Mouse (Mus musculus) mesoderm, embryonic 11.5 days (tissue): ENCODE results near the gene Kazn.

Experiments used
- DNase-seq: peaks from one replicate; pipeline ENCODE4 v3.0.0-alpha.2; 2012; ENCODE audit warnings: low read depth, low spot score

Kazn gene

DNA sequence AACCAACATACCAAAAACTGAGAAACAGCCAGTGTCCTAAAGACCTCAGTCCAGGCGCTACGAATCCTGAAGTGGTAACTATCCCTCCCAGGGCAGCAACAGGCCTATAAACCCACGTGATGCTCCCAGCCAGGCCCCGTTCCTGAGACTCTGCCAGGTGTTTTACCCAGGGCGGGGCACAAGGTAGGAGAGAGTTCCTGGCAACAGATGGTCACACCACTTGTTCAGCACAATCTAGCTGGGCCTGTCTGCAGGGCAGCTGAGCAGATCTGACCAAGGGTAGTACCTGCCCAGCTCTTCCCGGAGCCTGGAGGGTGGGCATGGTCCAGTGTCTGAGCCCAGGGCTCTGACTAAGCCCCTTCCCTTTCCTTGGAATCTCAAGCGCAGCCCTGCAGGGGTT is 45.4 kb downstream of the Kazn start:
- no peak for DNase-seq

GRCm38 (mm10) chr4:142193151-142193578 is 46.0 kb downstream of the Kazn start:
- DNase-seq, result no peak

GRCm38 (mm10) chr4:142189960-142190359 is 49.2 kb downstream of the Kazn start:
- no peak for DNase-seq

GRCm38 (mm10) chr4:142188501-142188900 is 50.7 kb downstream of the Kazn start:
- no peak for DNase-seq

DNA sequence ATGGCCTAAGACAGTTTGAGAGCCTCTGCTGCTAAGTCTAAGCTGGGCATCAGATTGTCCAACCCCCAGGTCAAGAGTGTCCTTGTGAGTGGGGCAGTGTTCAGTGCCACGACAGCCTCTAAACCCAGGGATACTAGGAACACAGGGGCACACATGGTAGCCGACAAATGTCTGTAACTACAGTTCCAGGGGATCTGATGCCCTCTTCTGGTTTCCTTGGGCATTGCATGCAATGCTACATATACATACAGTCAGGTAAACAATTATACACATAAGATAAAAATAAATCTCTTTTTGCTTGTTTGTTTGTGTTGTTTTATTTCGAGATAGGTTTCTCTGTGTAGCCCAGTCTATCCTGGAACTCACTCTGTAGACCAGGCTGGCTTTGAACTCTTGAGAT is 53.0 kb downstream of the Kazn start:
- no peak for DNase-seq

GRCm38 (mm10) chr4:142185533-142185900 is 53.7 kb downstream of the Kazn start:
- DNase-seq, result no peak

DNA sequence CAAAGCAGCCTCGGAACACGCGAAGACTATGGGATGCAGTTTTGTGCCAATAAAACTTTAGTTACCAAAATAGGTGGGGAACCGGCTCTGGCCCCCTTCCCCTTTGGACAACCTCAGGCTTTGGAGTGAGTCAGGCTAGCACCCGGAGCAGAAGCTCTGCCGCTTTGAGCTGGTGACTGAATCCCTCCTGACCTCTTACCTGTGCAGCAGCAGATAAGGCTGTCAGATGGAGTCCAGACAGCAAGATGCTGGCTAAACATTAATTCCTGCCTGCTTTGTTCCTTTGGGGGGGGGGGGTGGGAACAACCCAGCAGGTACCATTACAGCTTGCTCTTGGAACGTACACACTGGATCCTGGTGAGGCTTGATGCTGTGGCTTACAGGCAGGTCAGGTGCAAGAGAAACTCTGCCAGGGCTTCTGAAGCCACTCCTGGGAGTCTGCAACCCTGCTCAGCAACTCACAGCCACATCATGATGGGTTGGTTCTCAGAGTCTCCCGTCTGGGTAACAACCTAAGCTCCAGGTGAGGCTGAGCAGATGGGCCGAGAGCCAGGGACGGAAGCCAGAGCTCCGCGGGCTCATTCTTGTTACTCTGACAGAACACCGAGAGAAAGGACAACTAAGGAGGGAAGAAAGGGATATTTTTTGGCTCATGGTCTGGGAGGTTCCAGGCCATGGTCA is 54.2 kb downstream of the Kazn start:
- DNase-seq, result no peak

DNA sequence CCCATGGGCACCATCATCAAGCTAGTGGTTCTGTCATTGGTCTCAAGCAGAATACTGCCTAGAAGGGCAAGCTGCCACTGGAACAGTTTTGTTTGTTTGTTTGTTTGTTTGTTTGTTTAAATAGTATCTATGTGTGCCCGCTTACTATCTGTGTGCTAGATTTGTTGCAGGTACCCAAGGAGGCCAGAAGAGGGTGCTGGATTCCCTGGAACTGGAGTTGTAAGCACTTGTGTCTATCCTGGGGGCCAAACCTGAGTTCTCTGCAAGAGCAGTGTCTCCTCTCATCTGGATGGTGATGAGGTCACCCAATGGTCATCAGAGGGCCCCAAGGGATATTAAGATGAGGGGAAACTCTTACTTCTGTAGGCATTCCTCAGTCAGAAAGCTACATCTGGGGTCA is 55.6 kb downstream of the Kazn start:
- no peak for DNase-seq

DNA sequence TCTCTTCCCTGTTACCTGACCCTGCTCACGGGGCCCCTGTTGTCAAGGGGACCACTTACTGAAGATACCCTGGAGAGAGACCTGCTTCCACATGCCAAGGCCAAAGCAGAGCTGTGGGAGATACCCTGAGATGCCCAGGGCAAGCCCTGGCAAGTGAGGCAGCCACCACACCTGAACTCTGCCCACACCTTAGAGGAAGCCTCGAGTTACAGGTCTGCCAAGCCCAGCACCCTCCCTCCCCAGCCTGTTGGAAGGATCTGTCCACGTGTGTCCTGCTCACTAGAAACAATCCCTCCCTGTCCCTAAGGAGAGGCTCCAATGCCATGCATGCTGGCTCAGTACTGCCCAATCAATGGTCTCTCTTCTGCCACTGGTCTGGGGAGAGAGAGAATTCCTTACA is 56.2 kb downstream of the Kazn start:
- no peak for DNase-seq

DNA sequence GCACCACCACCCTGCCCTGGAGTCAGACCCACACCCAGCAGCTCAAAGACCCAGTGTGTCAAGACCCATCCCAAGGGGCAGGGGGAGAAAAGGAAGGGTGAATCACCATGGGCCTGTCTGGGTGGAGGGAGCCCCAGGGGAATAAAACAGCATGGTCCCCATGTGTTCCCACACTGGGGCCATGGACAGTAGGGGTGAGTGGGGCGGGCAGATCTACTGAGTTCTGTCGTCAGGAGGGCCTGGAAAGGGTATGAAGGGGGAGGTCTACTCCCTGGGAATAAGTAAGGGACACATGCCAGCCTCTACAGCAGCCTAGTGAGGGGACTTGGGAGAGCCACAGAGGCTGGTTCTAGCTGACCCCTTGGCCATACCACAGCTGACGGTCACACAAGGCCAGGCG is 57.6 kb downstream of the Kazn start:
- no peak for DNase-seq

- no peak for DNase-seq
These were observed 58.3 kb downstream of the Kazn start for GRCm38 (mm10) chr4:142180874-142181273.

GRCm38 (mm10) chr4:142180289-142180688 is 58.9 kb downstream of the Kazn start:
- no peak for DNase-seq

GRCm38 (mm10) chr4:142179531-142179930 is 59.7 kb downstream of the Kazn start:
- DNase-seq, result no peak

DNA sequence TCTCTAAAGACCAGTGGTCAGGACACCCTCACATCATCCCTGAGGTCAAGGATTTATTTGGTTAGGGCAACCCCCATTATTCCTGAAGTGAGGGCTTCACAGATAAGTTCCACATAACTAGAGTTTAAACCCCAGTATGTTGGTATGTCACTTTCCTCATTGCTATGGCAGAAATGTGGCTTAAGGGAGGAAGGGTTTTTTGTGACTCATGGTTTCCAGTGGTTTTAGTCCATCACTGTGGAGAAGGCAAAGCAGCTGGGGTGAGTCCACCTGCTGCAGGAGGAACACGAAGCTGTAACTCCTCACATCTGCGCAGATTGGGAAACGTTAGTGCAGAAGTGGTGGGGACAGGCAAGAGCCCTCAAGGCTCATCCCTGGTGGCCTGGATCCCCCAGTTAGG is 62.5 kb downstream of the Kazn start:
- DNase-seq, result no peak

DNA sequence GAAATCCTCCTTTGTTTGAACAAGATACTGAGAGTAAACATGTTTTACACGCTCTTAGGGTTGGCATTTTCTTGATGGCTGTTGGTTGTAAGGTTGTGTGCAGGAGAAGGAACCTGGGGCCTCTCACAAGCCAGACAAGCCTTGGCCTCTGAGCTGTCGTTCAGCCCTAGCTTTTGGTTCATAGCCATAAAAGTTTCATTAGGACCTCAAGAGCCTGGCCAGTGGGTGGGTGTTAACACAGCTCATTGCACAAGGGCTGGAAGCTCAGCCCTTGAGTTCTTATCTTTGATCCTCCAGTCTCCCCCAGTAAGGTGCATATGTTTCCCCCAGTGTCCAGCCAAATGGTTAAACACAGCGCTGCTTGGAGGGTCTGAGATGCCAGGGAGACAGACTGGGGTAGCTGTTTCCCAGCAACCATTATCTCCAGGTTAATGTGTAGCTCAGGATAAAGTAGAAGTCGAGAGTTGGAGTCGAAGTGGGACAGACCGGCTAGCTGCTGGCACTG is 65.2 kb downstream of the Kazn start:
- no peak for DNase-seq

DNA sequence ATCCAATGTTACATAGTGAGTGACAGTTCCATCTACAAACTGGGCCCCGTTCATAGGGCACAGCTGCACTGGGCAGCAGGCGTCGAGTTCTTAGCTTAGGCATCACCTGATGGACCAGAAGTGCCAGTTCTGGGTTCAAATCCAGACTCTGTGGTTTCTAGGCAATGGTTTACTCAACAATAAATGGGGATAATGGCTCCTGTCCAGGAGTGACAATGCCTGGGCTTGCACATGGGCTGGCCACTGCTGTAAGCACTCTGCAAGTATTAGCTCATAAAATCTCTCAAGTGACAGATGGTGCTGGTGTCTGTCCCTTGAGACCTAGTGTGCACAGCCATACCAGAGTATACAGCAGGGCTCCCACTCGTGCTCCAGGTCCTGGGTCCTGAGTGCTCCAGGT is 66.3 kb downstream of the Kazn start:
- DNase-seq, result no peak

GRCm38 (mm10) chr4:142171788-142172497 is 67.3 kb downstream of the Kazn start:
- DNase-seq, result no peak

DNA sequence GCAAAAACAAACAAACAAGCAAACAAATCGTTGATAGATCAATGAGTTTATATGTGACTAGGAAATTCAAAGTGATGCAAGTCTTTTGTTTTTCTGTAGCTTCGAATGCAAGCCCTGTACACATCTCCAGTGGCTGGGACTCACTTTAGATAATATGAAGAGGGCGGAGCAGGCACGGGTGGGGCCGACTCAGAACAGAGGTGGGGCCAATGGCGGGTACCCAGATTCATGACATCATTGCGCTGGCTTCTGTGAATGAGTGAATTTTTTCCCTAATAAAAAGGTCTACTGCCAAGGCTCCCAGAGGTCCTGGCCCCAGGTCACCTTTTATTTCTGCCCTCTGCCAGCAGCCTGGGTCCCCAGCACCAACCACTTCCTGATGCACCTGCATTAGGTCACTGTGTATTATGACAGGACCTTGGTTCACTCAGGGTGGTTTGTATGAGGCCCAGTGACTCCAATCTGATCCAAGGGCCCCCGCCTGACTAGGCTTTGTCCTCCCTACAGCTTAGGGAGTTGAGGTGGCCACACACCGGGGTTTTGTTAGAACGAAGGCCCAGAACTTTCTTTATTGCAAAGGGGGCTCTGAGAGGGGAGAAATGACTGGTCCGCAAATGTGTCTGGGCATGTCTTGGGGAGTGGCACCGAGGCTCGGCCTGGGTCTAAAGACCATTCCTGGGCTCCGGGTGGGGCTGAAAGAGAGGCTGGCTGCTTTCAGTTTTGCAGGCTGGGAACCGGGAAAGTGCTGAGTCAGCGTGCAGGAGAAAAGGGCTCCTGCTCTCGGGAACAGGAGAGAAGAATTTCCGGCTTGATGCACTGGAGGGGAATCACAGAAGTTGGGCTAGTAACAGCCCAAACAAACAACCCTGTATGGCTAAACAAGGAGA is 68.1 kb downstream of the Kazn start:
- DNase-seq, result no peak

DNA sequence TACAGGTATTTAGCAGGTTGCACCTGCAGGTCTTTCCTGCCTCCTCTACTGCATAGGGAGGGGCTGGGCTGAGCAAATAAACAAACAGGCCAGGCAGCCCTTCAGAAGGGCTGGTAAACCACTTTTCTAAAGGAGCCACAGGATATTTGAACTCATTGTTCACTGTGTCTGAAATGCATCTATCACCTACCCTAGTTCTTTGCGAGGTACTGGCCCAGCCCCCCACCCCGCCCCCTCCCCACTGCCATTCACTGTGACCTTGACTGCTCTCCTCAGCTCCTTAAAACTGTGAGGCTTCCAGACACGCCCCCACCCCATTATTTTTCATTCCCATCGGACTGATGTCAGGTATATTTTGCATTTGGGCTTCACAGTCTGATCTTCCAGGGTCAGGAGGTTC is 69.6 kb downstream of the Kazn start:
- no peak for DNase-seq

DNA sequence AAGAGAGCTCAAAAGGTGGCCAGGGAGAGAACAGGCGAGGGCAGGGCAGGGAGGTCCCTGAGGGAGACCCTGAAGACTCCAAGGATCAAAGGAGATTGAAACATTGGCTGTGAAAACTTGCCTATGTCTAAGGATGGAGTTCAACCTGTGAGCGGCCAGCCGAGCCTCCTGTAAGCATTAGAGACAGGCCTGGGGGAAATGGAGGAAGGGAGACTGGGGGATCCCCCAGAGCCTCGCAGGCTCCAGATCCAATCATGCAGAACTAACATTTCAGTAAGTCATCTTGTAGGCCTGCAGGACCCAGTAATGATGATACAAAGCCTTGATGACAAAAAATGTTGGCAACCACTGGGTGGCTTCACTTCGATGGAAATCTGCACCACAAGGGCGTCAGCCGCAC is 70.8 kb downstream of the Kazn start:
- DNase-seq, result no peak

DNA sequence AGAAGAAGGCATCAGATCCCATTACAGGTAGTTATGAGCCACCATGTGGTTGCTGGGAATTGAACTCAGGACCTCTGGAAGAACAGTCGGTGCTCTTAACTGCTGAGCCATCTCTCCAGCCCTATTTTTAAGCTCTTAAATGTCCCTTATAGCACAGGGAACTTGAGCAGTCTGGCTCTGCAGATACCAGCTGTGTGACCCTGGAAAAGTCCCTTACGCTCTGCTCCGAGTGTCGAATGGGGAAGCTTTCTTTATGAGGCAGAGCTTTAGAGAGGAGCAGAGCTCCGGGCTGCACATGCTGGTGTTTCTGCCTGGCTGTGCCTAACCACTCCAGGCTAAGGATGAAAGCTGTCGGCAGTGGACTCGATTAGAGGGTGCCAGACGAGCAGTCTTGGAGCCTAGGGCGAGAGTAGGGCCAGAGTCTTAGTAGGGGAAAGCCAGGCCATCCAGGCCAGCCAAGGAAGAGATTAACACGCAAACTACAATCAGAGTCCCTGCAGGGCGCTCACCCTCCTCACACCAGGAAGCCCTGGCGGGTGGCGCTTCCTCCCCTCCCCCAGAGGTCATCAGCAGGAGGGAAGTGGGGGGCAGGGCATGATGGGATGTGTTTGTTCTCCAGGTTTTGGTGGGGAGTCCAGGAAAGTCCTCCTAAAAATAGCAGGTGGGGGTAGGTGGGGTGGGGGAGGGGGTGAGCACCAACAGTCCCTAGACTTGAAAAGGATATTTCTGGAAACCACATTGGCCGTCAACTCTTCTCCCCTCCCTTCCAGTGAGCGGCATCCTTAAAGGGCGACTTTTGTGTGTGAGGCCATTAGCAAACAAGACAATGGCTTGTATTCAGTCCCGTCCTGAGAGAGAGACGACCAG is 73.1 kb downstream of the Kazn start:
- peak; percentile 42 for DNase-seq
